Mouse (Mus musculus) ES-CJ7 (cell line): ENCODE results near the gene Atp1a3.
A peak's percentile ranks its signal among the peaks of the same experiment; 100 is the strongest.
"Not testable (repeated sequence)": the region's sequence is repeated elsewhere in the genome, so short reads cannot be mapped to it uniquely, and the experiment has no call there.

Source experiments
- DNase-seq: peaks from one replicate; pipeline ENCODE4 v3.0.0; 2011; ENCODE audit warnings: low read depth, low spot score

Gene Atp1a3

DNA sequence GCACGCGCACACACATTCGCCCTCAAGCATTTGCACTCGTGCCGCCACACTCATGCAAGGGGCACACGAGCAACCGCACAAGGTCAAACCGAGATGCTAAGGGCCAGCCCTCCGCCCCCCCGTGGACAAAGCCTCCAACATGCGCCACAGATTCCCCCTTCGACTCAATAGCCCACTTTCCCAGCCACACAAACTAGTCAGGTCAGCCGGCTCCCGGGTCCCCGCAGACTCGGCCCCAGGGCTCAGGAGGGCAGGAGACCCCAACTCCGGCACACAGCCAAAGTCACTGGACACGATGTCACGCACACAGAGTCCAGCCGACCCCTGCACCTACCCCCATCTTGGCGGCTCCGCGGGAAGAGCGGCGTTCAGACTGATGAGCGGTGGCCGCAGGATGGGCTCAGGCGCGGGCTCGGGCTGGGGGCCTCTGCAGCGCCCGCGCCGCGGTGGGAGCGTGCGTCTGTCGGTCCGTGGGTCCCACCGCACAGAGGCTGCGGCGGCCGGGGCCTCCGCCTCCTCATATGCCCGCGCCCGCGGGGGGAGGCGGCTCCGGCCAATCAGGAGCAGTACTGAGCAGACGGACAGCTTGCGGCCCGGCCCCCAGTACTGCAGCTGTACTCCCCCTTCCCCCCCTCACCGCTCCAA is at the start of gene Atp1a3:
Gene Atp1a3, minus strand, starts transcription at position 538 of the 645 bp plus-strand sequence.
- DNase-seq, result no peak

DNA sequence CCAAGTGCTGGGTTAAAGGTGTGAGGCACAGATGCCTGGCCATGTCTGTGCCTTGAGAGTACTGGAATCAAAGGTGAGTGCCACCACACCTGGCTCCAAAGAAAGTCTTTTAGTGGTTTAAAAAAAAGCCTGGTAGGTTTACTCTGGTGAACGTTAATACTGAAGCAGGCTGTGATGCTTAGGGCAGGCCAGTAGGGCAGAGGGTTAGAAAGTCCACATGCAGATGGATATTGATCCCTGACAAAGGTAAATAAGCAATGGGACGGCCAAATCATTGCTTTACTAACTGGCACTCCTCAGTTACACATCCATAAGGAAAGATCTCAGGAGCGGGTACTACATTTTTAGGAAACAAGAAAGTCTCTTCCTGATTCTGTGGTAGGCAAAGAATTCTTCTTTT is 46.8 kb upstream of the Atp1a3 start:
- no peak for DNase-seq

DNA sequence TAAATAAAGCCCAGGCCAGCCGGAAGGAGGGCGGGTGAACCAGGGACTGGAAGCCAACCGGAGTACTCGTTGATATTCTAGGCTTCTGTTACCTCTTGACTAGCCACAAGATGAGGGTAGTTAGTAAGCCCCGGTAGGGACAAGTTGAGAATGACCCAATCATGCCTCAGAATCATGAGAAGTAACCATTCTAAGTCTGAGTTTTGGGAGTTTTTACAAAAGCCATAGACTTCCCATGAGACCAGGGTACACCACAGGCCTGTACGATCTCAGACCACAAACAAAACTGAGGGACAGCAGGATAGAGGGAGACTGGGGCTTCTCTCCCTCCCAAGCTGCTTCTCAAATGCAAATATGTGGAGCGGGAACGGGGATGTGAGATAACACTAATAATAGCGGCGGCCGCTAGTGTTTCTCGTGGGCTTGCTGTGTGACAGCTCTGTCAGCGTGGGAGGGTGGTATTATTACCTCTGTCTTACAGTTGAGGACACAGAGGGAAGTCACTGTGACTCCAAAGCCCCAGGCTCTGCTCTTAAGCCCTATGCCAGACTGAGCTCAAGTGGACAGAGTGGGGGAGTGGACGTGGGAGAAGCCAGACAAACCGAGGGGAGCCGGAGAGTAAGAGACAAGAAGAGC is 43.7 kb upstream of the Atp1a3 start:
- no peak for DNase-seq

DNA sequence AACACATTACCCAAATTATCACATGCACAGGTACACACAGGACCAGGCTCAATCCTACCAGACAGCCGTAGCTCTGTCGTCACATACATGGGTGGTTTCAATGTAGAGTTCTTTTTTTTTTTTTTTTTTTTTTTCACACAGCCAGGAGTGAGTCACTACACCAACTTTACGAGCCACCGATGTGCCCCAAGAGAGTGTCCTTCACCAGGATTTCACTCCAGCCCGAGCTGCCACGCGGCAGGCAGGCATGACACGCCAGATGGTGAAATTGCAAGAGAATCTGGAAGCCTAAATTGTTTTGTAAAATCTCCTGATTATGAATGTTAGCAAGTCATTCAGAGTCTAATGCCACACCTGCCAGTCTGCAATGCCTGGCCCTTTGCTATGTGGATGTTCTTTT is 41.6 kb upstream of the Atp1a3 start:
- DNase-seq, result no peak

DNA sequence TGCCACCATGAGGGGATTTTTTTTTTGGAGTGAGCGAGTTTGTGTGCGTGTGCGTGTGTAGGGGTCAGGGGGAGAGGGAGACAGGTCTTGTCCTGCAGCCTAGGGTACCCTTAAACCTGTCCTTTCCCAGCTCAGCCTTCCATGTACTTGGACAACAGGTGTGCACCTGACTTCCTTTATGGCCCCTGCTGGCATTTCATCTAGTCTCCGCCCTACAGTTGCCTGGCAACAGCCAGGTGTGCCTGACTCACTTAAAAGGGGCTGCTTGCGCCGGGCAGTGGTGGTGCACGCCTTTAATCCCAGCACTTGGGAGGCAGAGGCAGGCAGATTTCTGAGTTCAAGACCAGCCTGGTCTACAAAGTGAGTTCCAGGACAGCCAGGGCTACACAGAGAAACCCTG is 38.8 kb upstream of the Atp1a3 start:
- not testable (repeated sequence) for DNase-seq

DNA sequence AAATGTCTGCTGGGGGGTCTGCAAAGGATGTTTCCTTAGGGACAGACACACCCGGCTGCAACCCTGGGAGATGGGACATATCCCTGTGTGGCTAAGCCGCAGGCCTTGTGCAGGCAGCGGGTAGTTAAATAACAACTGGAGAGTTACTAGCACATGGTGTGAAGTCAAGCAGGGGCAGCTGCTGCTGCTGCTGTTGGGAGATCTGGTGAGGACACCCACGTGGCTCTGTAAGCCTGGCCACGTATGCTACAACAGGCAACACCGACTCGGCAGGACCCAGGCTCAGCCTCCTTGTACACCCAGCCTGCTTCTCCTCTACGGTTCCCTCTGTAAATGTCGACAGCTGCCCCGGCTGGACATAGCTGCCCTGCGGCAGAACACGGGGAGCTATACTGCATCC is 36.2 kb upstream of the Atp1a3 start:
- DNase-seq, result no peak

DNA sequence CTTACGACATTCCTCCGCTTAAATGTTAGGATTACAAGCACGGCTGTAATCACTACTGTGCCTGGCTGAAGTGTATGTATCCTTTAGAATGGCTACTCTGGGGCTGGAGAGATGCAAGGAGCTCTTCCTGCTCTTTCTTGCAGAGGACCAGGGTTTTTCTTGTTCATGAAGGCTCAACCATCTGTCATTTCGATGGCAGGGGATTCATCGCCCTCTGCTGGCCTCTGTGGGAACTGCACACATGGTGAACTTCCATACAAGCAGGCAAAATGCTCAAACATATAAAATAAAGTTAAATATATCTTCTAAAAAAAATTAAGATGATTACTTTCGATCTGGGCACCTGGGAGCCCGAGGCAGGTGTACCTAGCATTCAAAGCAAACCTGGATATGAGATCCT is 30.2 kb upstream of the Atp1a3 start:
- peak; percentile 70 for DNase-seq

DNA sequence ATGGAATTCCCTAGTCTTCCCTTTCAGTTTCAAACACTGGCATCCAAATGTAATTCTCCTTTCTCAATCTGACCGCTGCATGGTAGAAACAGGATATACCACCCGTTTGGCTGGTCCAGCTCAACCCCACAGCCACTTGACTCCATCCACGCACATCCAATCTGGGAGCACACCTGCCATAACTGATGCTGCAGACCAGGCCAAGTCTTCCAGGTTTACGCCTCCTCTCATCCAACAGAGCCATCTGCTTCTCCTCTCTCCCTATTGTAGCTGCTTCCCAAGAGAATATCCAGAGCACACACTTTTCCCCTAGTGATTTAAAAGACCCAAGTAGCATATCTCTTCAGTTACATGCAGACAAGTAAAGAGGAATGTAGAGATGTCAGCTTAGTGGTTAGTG is 29.0 kb upstream of the Atp1a3 start:
- no peak for DNase-seq

DNA sequence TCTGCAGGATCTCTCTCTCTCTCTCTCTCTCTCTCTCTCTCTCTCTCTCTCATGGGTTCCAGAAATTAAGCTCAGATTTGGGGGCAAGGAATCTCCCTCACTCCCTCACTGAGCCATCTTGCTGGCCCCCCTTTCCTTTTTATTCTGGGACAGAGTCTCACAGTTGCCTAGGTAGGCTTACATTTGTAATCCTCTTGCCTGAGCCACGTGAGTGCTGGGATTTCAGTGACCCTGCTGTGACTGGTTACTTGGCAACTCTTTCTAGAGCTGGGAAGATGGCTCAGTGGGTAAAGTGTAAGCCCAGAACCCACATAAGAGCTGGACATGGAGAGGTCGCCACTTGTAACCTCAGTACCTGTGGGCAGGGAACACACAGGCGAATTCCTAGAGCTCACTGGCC is 25.8 kb upstream of the Atp1a3 start:
- DNase-seq, result no peak

DNA sequence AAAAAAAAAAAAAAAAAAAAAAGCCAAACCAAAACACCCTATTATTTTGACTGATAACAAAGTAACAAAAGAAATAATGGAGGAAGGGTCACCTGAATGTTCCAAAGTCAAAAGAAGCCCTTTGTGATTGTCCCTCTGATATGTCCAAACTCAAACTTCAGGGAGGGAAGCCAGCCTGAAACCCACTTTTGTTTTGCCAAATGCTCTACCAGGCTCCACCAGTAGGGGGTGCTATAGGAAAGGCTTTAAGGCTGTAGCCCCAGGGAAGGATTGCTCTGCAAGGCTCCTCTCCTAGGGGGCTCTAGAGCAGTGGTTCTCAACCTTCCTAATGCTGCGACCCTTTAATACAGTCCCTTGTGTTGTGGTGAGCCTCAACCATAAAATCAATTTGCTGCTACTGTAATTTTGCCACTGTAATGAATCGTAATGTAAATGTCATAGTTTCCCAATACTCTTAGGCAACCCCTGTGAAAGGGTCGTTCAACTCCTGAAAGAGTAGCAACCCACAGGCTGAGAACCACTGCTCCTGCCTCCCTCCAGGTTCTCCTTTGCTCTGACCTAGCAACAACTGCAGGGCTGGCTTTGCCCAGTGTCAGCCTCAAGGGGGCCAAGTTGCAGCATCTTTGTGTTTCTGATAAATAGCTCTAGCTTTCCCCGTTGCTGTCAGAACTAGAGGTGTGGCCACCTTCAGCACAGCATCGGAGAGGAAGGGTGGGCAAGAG is 24.4 kb upstream of the Atp1a3 start:
- DNase-seq, result peak; percentile 72

DNA sequence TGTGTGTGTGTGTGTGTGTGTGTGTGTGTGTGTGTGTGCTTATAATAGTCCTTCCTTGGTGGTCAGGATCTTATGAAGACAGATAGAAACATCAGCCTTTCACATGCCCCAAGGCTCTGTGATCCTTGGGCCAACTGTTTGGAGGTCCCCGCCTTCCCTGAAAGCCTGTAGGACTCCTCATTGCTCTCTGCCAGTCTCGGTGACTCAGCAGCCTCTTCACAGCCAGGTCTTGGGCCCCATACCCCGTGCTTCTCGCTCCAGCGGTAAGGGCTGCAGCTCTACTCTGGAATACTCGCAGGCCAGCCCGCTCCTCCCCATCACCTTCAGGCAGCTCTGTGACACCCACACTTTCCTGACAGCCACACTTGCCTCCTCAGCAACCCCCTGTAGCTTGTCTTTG is 20.7 kb upstream of the Atp1a3 start:
- no peak for DNase-seq

DNA sequence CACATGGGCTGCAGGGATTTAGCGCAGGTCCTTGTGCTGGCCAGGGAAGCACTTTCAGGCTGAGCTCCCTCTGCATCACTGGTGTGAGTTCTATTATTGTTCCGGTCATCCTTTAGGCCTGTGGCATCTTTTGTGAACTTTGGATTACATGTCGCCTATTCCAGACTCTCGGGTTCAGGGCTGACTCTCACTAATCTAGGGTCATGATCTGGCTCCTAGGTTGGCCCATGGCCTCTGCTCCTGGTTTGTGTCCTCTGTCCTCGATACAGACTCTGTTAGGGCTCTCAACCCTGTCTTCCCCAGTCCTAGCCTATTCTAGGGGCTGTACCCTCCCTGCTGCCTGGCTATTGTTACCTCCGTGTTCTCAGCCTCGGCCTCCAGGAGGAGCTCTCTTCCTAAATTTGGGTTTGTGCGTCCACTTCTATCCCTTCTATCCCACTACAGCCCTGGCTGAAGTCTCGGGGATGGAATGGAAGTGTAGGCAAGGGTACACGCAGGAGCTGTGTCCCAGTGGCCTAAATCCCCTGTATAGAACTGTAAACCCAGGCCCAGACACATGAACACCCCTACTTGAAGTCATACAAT is 20.2 kb upstream of the Atp1a3 start:
- peak; percentile 71 for DNase-seq

DNA sequence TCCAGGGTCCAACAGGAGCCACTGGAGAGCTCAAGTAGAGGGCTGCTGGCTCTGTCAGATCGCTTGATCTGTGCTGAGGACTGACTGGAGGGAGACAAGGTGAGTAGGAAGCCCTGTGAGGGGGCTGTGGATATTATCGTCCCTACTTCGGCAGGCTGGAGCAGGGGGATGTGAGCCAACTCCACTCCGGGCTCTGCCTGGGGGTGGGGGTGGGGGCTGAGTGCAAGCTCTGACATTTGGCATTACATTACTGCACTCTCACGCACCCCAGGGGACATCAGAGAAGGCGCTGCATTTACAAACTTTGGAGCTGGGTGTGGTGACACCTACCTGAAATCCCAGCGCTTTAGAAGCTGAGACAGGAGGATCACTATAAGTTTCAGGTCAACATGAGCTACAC is 5.8 kb upstream of the Atp1a3 start:
- peak; percentile 47 for DNase-seq

DNA sequence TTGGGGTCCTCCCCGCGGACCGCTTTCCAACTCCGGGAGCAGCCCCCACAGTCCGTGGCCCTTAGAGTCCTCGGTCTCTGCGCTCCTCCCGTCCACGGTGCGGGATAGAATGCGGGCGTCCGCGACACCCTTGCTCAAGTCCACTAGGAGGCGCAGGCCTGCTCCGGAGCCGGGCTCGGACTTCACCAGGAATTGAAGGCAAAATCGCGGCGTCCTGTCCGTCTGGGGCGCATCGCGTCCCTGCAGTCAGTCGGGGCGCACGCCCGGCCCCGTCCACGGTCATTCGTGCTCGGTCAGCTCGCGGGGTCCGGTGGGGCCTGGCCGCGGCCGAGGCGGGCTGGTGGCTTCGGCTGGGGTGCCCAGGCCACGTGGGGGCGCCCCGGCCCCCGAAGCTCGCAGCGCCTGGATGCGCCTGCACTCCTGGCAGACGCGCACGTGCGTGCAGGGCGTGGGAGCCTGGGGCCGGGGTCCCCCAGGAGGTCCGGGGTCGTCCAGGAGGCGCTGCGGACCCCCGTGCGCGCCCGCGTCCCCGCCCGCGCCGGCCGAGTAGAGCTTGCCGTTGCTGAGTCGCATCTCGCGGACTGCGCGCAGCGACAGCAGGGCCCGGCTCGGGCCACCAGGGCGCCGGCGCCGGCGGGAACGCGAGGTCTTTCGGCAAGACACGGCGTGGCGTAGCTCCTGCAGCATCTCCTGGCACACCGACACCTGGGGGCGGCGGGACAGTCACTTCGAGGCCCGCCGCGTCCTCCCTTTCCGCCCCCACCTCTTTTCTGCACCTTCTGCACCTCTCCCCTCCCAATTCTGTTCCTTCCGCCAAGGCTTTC is 4.5 kb upstream of the Atp1a3 start:
- peak; percentile 73 for DNase-seq

DNA sequence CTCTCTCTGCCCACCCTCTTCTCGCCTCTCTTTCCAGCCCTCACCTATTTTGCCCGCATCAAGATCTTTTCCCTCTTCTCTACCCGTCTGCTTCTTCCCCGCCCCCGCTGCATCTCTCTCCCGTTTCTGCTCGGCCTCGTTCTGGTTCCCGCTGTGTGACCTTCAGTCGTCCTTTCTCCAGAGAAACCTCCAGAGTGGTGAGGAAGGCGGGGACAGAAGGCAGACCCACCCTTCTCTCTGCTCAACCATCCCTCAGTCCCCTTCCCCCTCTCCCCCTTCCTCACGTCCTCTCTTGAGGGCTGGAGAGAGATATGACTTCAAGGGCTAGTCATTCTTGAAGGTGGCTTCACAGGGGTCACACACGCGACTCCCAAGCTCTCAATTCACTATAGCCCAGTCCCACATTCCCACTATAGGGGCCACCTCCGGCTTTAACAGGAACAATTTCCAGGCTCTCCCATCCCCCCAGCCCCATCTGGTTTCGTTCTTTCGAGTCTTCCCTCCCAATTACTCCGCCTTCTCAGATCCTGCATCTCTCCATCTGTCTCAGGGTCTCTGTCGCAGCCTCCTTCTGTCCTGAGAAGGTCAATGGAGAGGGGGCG is 3.4 kb upstream of the Atp1a3 start:
- peak; percentile 94 for DNase-seq

DNA sequence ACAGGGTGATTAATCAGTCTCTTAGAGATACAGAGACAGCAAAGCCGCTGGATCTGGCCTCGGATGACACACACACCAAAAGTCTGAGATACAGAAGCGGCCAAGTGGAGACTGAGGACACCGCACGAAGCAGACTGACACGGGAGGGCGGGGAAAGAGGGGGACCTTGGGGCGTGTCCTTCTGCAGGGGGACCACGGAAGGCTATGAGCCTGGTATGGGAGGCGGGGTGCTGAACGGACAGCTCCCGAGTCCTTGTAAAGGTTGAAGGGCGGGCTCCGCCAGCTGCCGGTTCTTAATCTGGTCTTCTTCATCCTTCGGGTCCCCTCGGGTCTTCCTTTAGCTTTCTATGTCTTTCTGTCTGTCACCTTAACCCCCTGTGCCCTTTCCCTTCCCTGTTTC is 2.9 kb upstream of the Atp1a3 start:
- DNase-seq, result peak; percentile 85

DNA sequence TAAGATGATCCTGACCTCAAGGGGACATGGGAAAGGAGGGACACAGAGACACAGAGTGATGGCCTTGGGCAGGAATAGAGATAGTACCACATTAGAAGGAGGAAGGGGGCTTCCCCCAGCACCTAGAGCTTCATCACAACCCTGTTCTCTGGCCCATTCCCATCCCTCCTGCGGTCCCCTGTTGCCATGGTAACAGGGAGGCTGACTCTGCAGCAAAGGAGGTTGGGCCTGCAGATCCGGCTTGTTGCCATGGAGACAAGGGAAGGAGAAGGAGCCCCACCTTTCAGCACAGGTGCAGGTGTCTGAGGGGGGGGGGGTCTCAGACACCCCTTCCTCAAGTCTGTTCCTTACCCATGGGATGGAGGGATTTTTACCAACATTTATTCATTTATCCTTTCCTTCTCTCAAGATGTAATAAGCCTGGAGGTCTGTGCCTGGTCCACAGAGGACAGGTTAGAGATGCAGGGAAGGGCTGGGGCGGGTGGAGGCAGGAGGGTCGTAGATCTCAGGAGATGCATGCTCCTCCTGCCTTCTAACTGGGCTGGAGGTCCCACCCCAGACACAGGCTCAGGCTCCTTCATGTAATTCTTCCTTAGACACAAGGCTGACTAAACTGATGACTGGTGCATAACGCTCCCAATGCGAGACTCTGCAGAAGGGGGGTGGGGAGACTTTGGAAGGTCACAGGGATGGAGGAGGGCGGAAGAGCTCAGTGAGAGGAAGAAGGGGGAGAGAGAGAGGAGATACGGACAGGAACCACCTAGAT is 2.0 kb upstream of the Atp1a3 start:
- DNase-seq, result peak; percentile 73

DNA sequence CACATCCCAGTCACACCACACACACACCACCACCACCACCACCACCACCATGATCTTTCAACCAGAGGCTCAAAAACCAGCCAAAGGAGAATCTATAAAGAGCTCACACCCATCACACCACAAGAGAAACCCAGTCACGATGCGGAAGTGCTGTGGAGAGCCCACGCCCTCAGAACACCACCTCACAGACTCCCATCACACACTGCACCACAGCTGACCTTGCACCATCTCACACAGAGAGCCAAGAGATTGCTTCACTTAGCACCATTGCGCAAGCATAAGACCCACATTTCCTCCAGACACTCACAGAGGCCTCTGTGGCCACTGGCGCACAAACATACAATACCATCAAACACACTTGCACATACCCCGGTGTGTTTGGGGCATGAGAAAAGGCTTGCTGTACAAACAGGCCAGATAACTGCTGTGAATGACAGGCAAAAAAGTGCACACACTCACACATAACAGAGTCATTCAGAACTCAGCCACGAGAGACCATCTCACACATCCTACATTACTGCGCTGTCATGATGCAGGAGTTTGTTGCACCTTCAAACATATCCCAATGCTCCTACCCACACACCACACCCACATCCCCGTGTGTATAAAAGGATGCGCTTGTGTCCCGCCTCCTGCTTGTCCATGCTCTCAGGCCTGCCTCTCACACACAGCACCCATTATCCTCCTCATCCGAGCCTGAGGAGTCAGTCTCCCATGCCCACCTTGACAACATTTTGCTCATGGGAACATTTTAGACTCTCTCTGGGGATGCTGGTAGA is 1.0 kb upstream of the Atp1a3 start:
- no peak for DNase-seq

DNA sequence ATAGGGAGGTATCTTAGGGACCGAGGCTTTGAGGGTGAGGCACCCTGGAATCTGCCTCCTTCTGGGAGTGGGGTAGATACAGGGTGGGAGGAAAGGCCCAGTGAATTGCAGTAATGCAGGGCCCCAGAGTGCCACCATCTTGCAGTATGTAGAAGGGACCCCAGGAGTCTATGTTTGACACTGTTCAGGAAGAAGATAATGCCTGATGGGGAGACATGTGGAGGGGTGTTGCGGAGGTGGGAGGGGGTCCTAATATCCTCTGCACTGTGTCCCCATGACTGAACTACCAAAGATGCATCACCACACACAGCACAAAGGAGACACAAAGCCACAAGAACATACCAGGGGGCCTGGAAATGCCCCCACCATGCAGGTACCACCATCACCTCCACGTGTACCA is 413 bp upstream of the Atp1a3 start:
- DNase-seq, result no peak

DNA sequence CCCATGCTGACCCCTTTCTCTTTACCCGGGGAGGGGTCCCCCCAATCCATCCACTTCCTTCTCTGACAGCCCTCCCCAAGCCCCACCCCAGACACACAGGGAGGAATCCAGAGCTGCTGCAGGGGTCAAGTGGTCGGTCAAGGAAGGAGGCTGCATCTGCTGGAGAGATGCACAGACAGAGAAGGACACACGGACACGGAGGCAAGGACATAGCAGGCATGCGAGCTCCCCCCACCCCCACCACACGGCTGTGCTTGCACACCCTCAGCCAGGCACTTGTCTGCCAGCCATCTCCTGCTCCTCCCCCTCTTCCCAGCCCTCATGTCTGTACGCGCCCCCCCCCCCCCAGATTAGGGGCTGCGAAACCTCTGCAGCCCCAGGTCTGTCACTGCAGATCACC is 952 bp downstream of the Atp1a3 start:
- no peak for DNase-seq
